Mouse (Mus musculus): Measurements from ENCODE around the gene Cd2bp2.
A peak's percentile ranks its signal among the peaks of the same experiment; 100 is the strongest.

Gene Cd2bp2

GRCm38 (mm10) chr7:127195544-127196295, at the start of gene Cd2bp2:
TSS of gene Cd2bp2 (minus strand) at chr7:127196050.
- DNase-seq (ENCODE audit: low spot score) = peak; percentile 84

GRCm38 (mm10) chr7:127244658-127245510, 49.0 kb upstream of the Cd2bp2 start:
- no peak for DNase-seq (ENCODE audit: low spot score)

- DNase-seq (ENCODE audit: low spot score) = peak; percentile 76
Observed at GRCm38 (mm10) chr7:127243870-127244657, 48.2 kb upstream of the Cd2bp2 start, which contains the start of gene Zfp771. TSS of gene Zfp771 (plus strand) at chr7:127244274.

- no peak for DNase-seq (ENCODE audit: low spot score)
Observed at GRCm38 (mm10) chr7:127243361-127243867, 47.6 kb upstream of the Cd2bp2 start.

GRCm38 (mm10) chr7:127234777-127235176, 38.9 kb upstream of the Cd2bp2 start:
- no peak for DNase-seq (ENCODE audit: low spot score)

- DNase-seq (ENCODE audit: low spot score) = no peak
Observed at GRCm38 (mm10) chr7:127233765-127234164, 37.9 kb upstream of the Cd2bp2 start.

GRCm38 (mm10) chr7:127233368-127233749, 37.5 kb upstream of the Cd2bp2 start:
- DNase-seq (ENCODE audit: low spot score) = no peak

GRCm38 (mm10) chr7:127232622-127233367, 36.9 kb upstream of the Cd2bp2 start, which contains the start of the genes Zfp553 and Sept1:
TSS of gene Zfp553 (plus strand) at chr7:127233061.
TSS of gene Sept1 (minus strand) at chr7:127233130.
- DNase-seq (ENCODE audit: low spot score) = peak; percentile 45

- DNase-seq (ENCODE audit: low spot score) = no peak
Observed at GRCm38 (mm10) chr7:127231826-127232621, 36.2 kb upstream of the Cd2bp2 start.

GRCm38 (mm10) chr7:127231376-127231775, 35.5 kb upstream of the Cd2bp2 start:
- DNase-seq (ENCODE audit: low spot score) = no peak

GRCm38 (mm10) chr7:127228615-127229303, 32.9 kb upstream of the Cd2bp2 start:
- no peak for DNase-seq (ENCODE audit: low spot score)

- DNase-seq (ENCODE audit: low spot score) = no peak
Observed at GRCm38 (mm10) chr7:127225147-127225995, 29.5 kb upstream of the Cd2bp2 start.

GRCm38 (mm10) chr7:127224616-127225015, 28.8 kb upstream of the Cd2bp2 start:
- no peak for DNase-seq (ENCODE audit: low spot score)

- DNase-seq (ENCODE audit: low spot score) = no peak
Observed at GRCm38 (mm10) chr7:127223515-127224478, 27.9 kb upstream of the Cd2bp2 start.

GRCm38 (mm10) chr7:127223106-127223505, 27.3 kb upstream of the Cd2bp2 start:
- no peak for DNase-seq (ENCODE audit: low spot score)

GRCm38 (mm10) chr7:127220440-127220839, 24.6 kb upstream of the Cd2bp2 start:
- no peak for DNase-seq (ENCODE audit: low spot score)

GRCm38 (mm10) chr7:127218670-127219069, 22.8 kb upstream of the Cd2bp2 start:
- DNase-seq (ENCODE audit: low spot score) = no peak

Data from urinary bladder, postnatal 10 days (tissue).